Mouse (Mus musculus): ENCODE measurements at regions not wholly inside any gene's neighbourhood (a gene's known extent, or its start where the extent isn't known, plus 50 kb on each side); places are given as distances from the start of the nearest gene placed in this dataset.

GRCm38 (mm10) chr13:57365096-57365495, 469.3 kb upstream of the Trpc7 start:
- DNase-seq (ENCODE audit: low spot score) = no peak

GRCm38 (mm10) chr13:57364396-57364795, 468.6 kb upstream of the Trpc7 start:
- DNase-seq (ENCODE audit: low spot score) = no peak

- DNase-seq (ENCODE audit: low spot score) = no peak
Observed at GRCm38 (mm10) chr13:57362563-57362962, 466.8 kb upstream of the Trpc7 start.

- no peak for DNase-seq (ENCODE audit: low spot score)
Observed at GRCm38 (mm10) chr13:57361286-57361685, 465.5 kb upstream of the Trpc7 start.

- no peak for DNase-seq (ENCODE audit: low spot score)
Observed at GRCm38 (mm10) chr13:57354606-57355005, 458.8 kb upstream of the Trpc7 start.

- no peak for DNase-seq (ENCODE audit: low spot score)
Observed at GRCm38 (mm10) chr13:57353976-57354375, 458.2 kb upstream of the Trpc7 start.

GRCm38 (mm10) chr13:57350828-57351227, 455.0 kb upstream of the Trpc7 start:
- no peak for DNase-seq (ENCODE audit: low spot score)

- no peak for DNase-seq (ENCODE audit: low spot score)
Observed at GRCm38 (mm10) chr13:57338676-57339075, 442.9 kb upstream of the Trpc7 start.

GRCm38 (mm10) chr13:57336596-57336995, 440.8 kb upstream of the Trpc7 start:
- no peak for DNase-seq (ENCODE audit: low spot score)

GRCm38 (mm10) chr13:57332976-57333375, 437.2 kb upstream of the Trpc7 start:
- DNase-seq (ENCODE audit: low spot score) = no peak

- DNase-seq (ENCODE audit: low spot score) = no peak
Observed at GRCm38 (mm10) chr13:57331868-57332267, 436.1 kb upstream of the Trpc7 start.

- DNase-seq (ENCODE audit: low spot score) = no peak
Observed at GRCm38 (mm10) chr13:57325306-57325925, 429.6 kb upstream of the Trpc7 start.

GRCm38 (mm10) chr13:57316211-57317005, 420.6 kb upstream of the Trpc7 start:
- DNase-seq (ENCODE audit: low spot score) = no peak

GRCm38 (mm10) chr13:57314512-57314911, 418.7 kb upstream of the Trpc7 start:
- no peak for DNase-seq (ENCODE audit: low spot score)

GRCm38 (mm10) chr13:57313731-57314130, 417.9 kb upstream of the Trpc7 start:
- no peak for DNase-seq (ENCODE audit: low spot score)

GRCm38 (mm10) chr13:57311235-57311634, 415.4 kb upstream of the Trpc7 start:
- DNase-seq (ENCODE audit: low spot score) = no peak

GRCm38 (mm10) chr13:57309618-57310017, 413.8 kb upstream of the Trpc7 start:
- no peak for DNase-seq (ENCODE audit: low spot score)

- no peak for DNase-seq (ENCODE audit: low spot score)
Observed at GRCm38 (mm10) chr13:57307971-57308903, 412.4 kb upstream of the Trpc7 start.

- DNase-seq (ENCODE audit: low spot score) = no peak
Observed at GRCm38 (mm10) chr13:57305586-57305985, 409.8 kb upstream of the Trpc7 start.

- DNase-seq (ENCODE audit: low spot score) = no peak
Observed at GRCm38 (mm10) chr13:57303805-57304204, 408.0 kb upstream of the Trpc7 start.

GRCm38 (mm10) chr13:57291737-57292490, 396.1 kb upstream of the Trpc7 start:
- no peak for DNase-seq (ENCODE audit: low spot score)

- no peak for DNase-seq (ENCODE audit: low spot score)
Observed at GRCm38 (mm10) chr13:57286168-57286567, 390.4 kb upstream of the Trpc7 start.
